In the genomic region with DNA sequence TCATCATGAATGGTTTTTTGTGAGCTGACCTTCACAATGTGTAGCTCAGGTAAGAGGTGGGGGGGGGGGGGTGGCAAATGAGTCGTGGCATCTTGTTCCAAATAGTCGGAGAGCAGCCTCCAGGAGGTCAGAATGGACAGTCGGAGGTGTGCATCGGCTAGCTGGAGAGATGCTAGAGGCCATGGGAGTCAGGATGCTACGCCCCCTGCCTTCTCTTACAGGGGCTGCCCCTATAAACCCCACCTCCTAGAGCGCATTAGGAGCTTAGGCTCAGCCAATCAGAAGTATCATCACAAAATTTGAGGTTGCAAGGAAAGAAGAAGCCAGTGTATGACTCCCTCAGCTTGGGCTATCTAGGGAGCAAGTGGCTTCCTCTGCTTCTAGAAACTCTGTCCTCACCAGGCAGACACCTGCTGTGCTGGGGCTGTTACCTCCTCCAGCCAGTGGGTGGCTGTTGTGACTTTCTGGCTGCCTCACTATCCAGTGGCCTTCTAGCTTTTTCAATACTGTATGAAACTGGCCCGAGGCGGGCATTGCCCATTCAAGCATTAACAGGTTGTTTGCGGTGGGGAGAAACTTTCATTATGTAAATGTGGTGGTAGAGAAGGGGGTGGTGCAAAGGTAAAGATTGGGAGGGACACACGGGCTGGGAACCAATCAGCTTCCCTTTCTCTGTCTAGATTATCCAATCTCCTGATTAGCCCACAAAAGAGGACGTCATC, we compare ENCODE assay signal across 7 mouse cellular contexts.
DNase-seq lines count a peak whose midpoint lies in the region; ATAC-seq and TF ChIP-seq lines count a peak whose summit lies in the region.

No protein-coding gene starts in this region.

- no peak overlapping the region for H3K9ac ChIP-seq in ES-E14 (ENCODE audit: insufficient read depth, low read depth, low read length, poor library complexity, severe bottlenecking)
- H3K9ac ChIP-seq in forebrain, embryonic 13.5 days = no peak overlapping the region
- no peak overlapping the region for H3K9ac ChIP-seq in hindbrain, embryonic 11.5 days (ENCODE audit: low read depth, low read length)

- H3K9me3 ChIP-seq in ES-E14 (ENCODE audit: control insufficient read depth, insufficient read depth, low read depth, low read length) = no peaks in the 10 kb centered on the region; the same call in 1 of the 2 replicates
- H3K9me3 ChIP-seq in limb, embryonic 10.5 days (replicated peaks) = no peaks in the 10 kb centered on the region
- no peaks in the 10 kb centered on the region for H3K9me3 ChIP-seq in forebrain, embryonic 13.5 days (replicated peaks)
- no peaks in the 10 kb centered on the region for H3K9me3 ChIP-seq in hindbrain, embryonic 11.5 days (ENCODE audit: control insufficient read depth, low read length)

- no peaks in the 10 kb centered on the region for H3K27me3 ChIP-seq in limb, embryonic 10.5 days (ENCODE audit: low read depth, poor library complexity, severe bottlenecking)
- H3K27me3 ChIP-seq in forebrain, embryonic 13.5 days = no peaks in the 10 kb centered on the region
- H3K27me3 ChIP-seq in hindbrain, embryonic 11.5 days (ENCODE audit: control insufficient read depth, insufficient read depth, low read length) = no peaks in the 10 kb centered on the region

- peak; percentile 85 for ATAC-seq in common myeloid progenitor, adult 5-6 weeks (replicated peaks; ENCODE audit: low read depth, poor library complexity, severe bottlenecking)
- ATAC-seq in forebrain, embryonic 13.5 days = no peak
- ATAC-seq in hindbrain, embryonic 11.5 days (ENCODE audit: low FRiP score) = no peak

- H3K4me3 ChIP-seq in ES-E14 (ENCODE audit: insufficient read depth in 1 of 2, low read depth in 1 of 2, low read length in 2 of 2, poor library complexity in 1 of 2, severe bottlenecking in 1 of 2) = 0 out of 4 replicates have a peak overlapping the region, but pooled peaks of 1 of the 2 experiments have one; percentile 46
- H3K4me3 ChIP-seq in limb, embryonic 10.5 days = no peak overlapping the region
- H3K4me3 ChIP-seq in forebrain, embryonic 13.5 days = no peak overlapping the region
- no peak overlapping the region for H3K4me3 ChIP-seq in hindbrain, embryonic 11.5 days (ENCODE audit: low read depth, low read length)

- DNase-seq in ES-E14 (ENCODE audit: low read depth, low spot score) = peak; percentile 11
- DNase-seq in limb, embryonic 10.5 days (ENCODE audit: low spot score) = peak; percentile 24
- DNase-seq in spleen, adult 18-20 months = peak; percentile 41 to 42
- DNase-seq in hindbrain, embryonic 11.5 days (ENCODE audit: low spot score) = no peak
- DNase-seq in right cerebral cortex, postnatal 10 days (ENCODE audit: low spot score in 2 of 2) = no peak

- no peak overlapping the region for H3K4me2 ChIP-seq in forebrain, embryonic 13.5 days
- no peak overlapping the region for H3K4me2 ChIP-seq in hindbrain, embryonic 11.5 days (replicated peaks; ENCODE audit: low read depth, low read length)

- H3K27ac ChIP-seq in ES-E14 (ENCODE audit: insufficient read depth, low read depth, low read length, poor library complexity, severe bottlenecking) = no peak overlapping the region
- H3K27ac ChIP-seq in limb, embryonic 10.5 days = no peak overlapping the region
- H3K27ac ChIP-seq in forebrain, embryonic 13.5 days = no peak overlapping the region
- H3K27ac ChIP-seq in hindbrain, embryonic 11.5 days (ENCODE audit: low read depth, low read length) = no peak overlapping the region

- no peaks in the 10 kb centered on the region for H3K36me3 ChIP-seq in ES-E14 (ENCODE audit: control insufficient read depth, insufficient read depth, low read length, poor library complexity, severe bottlenecking)
- no peaks in the 10 kb centered on the region for H3K36me3 ChIP-seq in limb, embryonic 10.5 days
- no peaks in the 10 kb centered on the region for H3K36me3 ChIP-seq in forebrain, embryonic 13.5 days (ENCODE audit: poor library complexity, severe bottlenecking)
- no peaks in the 10 kb centered on the region for H3K36me3 ChIP-seq in hindbrain, embryonic 11.5 days (ENCODE audit: control insufficient read depth, insufficient read depth, low read length)

- WGBS in limb, embryonic 10.5 days = 76% methylated on average over 11 of the region's 11 CpGs
- WGBS in forebrain, embryonic 13.5 days = 78% methylated on average over 11 of the region's 11 CpGs
- WGBS in hindbrain, embryonic 11.5 days = 76% methylated on average over 11 of the region's 11 CpGs

- peaks cover 0 to 2% of the 10 kb centered on the region in 2 experiments; a peak in 1 of 4 replicates for H3K4me1 ChIP-seq in ES-E14 (ENCODE audit: control insufficient read depth in 2 of 2, insufficient read depth in 2 of 2, low read length in 2 of 2, poor library complexity in 1 of 2)
- no peaks in the 10 kb centered on the region for H3K4me1 ChIP-seq in limb, embryonic 10.5 days
- no peaks in the 10 kb centered on the region for H3K4me1 ChIP-seq in forebrain, embryonic 13.5 days
- H3K4me1 ChIP-seq in hindbrain, embryonic 11.5 days (replicated peaks; ENCODE audit: control insufficient read depth, insufficient read depth, low read length) = no peaks in the 10 kb centered on the region

- in situ Hi-C loops in ES-E14 (cut with MboI; ENCODE audit: low sequenced_read_pairs in 2 of 2, unreplicated experiment in 2 of 2) = no loop called here

TF ChIP-seq in ES-E14, 5 proteins besides CTCF, POLR2A, EP300 and RAD21:
- TF ChIP-seq ZNF384 (IDR thresholded peaks at IDR 0.05; ENCODE audit: low read depth, low read length) = no peak
- no peak for TF ChIP-seq CHD2 (IDR thresholded peaks at IDR 0.05; ENCODE audit: low read depth, low read length)
- no peak for TF ChIP-seq ZC3H11A (IDR thresholded peaks at IDR 0.05; ENCODE audit: borderline replicate concordance, low read depth, low read length)
- no peak for TF ChIP-seq MAFK (IDR thresholded peaks at IDR 0.05; ENCODE audit: insufficient read depth, low read depth, low read length)
- no peak for TF ChIP-seq HCFC1 (IDR thresholded peaks at IDR 0.05; ENCODE audit: borderline replicate concordance, insufficient read depth, low read length)

Comparison
In these comparisons a context has a peak if more than half of its experiments do, and no peak if none do; other contexts are left out.
1. DNase-seq: peak in ES-E14 (single experiment), limb, embryonic 10.5 days (single experiment) and spleen, adult 18-20 months (2 of 2); none in hindbrain, embryonic 11.5 days (single experiment) and right cerebral cortex, postnatal 10 days (0 of 2).